Mouse (Mus musculus) limb, embryonic 10.5 days (tissue): ENCODE data around the gene Olfr1299. TPM values are rescaled to one million over a fixed set of nuclear protein-coding genes. Genes with fewer than 3 reads are reported as not detected.

Source experiments
- DNase-seq: peaks from one replicate; pipeline ENCODE4 v3.0.0-alpha.2; 2017; ENCODE audit warnings: low spot score
- H3K27ac ChIP-seq: fragments of 300-500 bp; sonication (generic); 2 replicates; pipeline ENCODE4 v1.5.1; 2016; ENCODE audit warnings: mild to moderate bottlenecking
- H3K27me3 ChIP-seq: fragments of 300-500 bp; sonication (generic); 2 replicates; pipeline ENCODE4 v1.6.1; 2016; ENCODE audit warnings: low read depth, mild to moderate bottlenecking; ENCODE audit not compliant: poor library complexity, severe bottlenecking
- H3K36me3 ChIP-seq: fragments of 300-500 bp; sonication (generic); 2 replicates; pipeline ENCODE4 v1.6.1; 2016; ENCODE audit warnings: mild to moderate bottlenecking, moderate library complexity
- H3K4me1 ChIP-seq: fragments of 300-500 bp; sonication (generic); 2 replicates; pipeline ENCODE4 v1.6.1; 2016
- H3K4me3 ChIP-seq: fragments of 300-500 bp; sonication (generic); 2 replicates; pipeline ENCODE4 v1.5.1; 2016; ENCODE audit warnings: mild to moderate bottlenecking, moderate library complexity
- H3K9me3 ChIP-seq: fragments of 300-500 bp; sonication (generic); replicated peaks from 2 replicates; pipeline ENCODE4 v1.6.1; 2016; ENCODE audit warnings: mild to moderate bottlenecking
- WGBS: fragments of 180-500 bp; shearing (Covaris S2); methylation state at CpG from one replicate; pipeline ENCODE4 v1.1.7; 2016; 5-methylcytosine and 5-hydroxymethylcytosine counted together
- polyA plus RNA-seq: library from polyadenylated mRNA; unstranded; fragments of >200 nt; fragmentation: Nextera tagmentation; extraction: Ambion mirVana; gene quantifications from 2 replicates; pipeline ENCODE4 v1.2.1, GENCODE M21; 2016

The Olfr1299 gene
- not detected in 2 replicates for polyA plus RNA-seq

- WGBS = 85% methylated on average over 4 of the region's 4 CpGs
- Histone ChIP-seq H3K27me3 (no peaks in the 10 kb centered on the region), H3K27ac (no peak within 1 kb of the TSS), H3K4me1 (no peaks in the 10 kb centered on the region), H3K9me3 (no peaks in the 10 kb centered on the region), H3K4me3 (no peak within 1 kb of the TSS), H3K36me3 (no peaks in the 10 kb centered on the region)
- DNase-seq = no peak
Measured at GRCm38 (mm10) chr2:111661119-111661518, at the start of gene Olfr1299. Olfr1299 (plus strand) TSS chr2:111661419.

- DNase-seq = no peak
- Histone ChIP-seq H3K4me3 (no peak within 1 kb of the TSS), H3K9me3 (no peaks in the 10 kb centered on the region), H3K4me1 (no peaks in the 10 kb centered on the region), H3K27ac (no peak within 1 kb of the TSS), H3K36me3 (no peaks in the 10 kb centered on the region), H3K27me3 (no peaks in the 10 kb centered on the region)
- 76% methylated on average over 1 of the region's 1 CpGs for WGBS
Measured at GRCm38 (mm10) chr2:111626397-111626796, 34.8 kb upstream of the Olfr1299 start, which contains the start of gene Olfr1297. Olfr1297 (minus strand) TSS chr2:111626497.

GRCm38 (mm10) chr2:111649101-111649500 is 12.1 kb upstream of the Olfr1299 start, which contains the start of gene Olfr1298:
Olfr1298 (minus strand) TSS chr2:111649201.
- H3K4me1 ChIP-seq = no peaks in the 10 kb centered on the region
- H3K9me3 ChIP-seq = no peaks in the 10 kb centered on the region
- no peak within 1 kb of the TSS for H3K27ac ChIP-seq
- no peak within 1 kb of the TSS for H3K4me3 ChIP-seq
- H3K36me3 ChIP-seq = no peaks in the 10 kb centered on the region
- H3K27me3 ChIP-seq = no peaks in the 10 kb centered on the region
- 85% methylated on average over 1 of the region's 1 CpGs for WGBS
- no peak for DNase-seq

Other genes with a start within 250 kb of the Olfr1299 start
- gene Olfr1286, start 238.3 kb upstream of the Olfr1299 start, polyA plus RNA-seq = not detected in 2 replicates
- not detected in 2 replicates for gene Olfr1287, start 212.3 kb upstream of the Olfr1299 start, polyA plus RNA-seq
- not detected in 2 replicates for gene Olfr1288, start 187.3 kb upstream of the Olfr1299 start, polyA plus RNA-seq
- gene Olfr1289, start 180.6 kb upstream of the Olfr1299 start, polyA plus RNA-seq = not detected in 2 replicates
- gene Olfr1290, start 167.6 kb upstream of the Olfr1299 start, polyA plus RNA-seq = not detected in 2 replicates
- not detected in 2 replicates for gene Olfr1291-ps1, start 164.2 kb upstream of the Olfr1299 start, polyA plus RNA-seq
- not detected in 2 replicates for gene Olfr1293-ps, start 136.2 kb upstream of the Olfr1299 start, polyA plus RNA-seq
- gene Olfr1294, start 121.1 kb upstream of the Olfr1299 start, polyA plus RNA-seq = not detected in 2 replicates
- not detected in 2 replicates for gene Olfr1295, start 91.7 kb upstream of the Olfr1299 start, polyA plus RNA-seq
- gene Olfr1297, start 34.9 kb upstream of the Olfr1299 start, polyA plus RNA-seq = not detected in 2 replicates
- gene Olfr1298, start 12.2 kb upstream of the Olfr1299 start, polyA plus RNA-seq = not detected in 2 replicates
- not detected in 2 replicates for gene Olfr1301, start 89.6 kb downstream of the Olfr1299 start, polyA plus RNA-seq
- gene Olfr1302, start 116.0 kb downstream of the Olfr1299 start, polyA plus RNA-seq = not detected in 2 replicates
- not detected in 2 replicates for gene Olfr1303, start 158.9 kb downstream of the Olfr1299 start, polyA plus RNA-seq
- gene Olfr1305, start 215.7 kb downstream of the Olfr1299 start, polyA plus RNA-seq = not detected in 2 replicates